Mouse (Mus musculus): ENCODE measurements at regions not wholly inside any gene's neighbourhood (a gene's known extent, or its start where the extent isn't known, plus 50 kb on each side); places are given as distances from the start of the nearest gene placed in this dataset.

DNA sequence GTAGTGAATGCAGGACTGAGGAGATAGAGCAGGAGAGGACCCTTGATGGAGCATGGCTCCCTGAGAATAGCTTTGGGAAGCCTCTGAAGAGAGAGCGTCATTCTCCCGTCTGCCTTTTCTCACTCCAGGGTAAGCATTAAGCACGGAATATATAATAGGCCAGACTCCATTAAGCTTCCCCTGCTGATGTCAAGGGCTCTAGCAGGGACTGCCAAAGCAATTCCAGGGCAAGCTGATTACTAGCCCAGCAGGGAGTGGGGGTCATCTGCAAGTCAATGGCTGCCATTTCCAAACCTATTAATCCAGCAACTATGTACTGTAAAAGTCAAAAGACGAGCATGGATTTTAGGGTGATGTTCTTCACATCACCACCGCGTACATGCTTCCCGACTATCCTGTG lies 111.2 kb upstream of the Arl4c start:
- no peak for DNase-seq

GRCm38 (mm10) chr1:88816376-88816945 lies 114.4 kb upstream of the Arl4c start:
- DNase-seq, result no peak

GRCm38 (mm10) chr1:88825215-88825614 lies 123.2 kb upstream of the Arl4c start:
- DNase-seq, result no peak

DNA sequence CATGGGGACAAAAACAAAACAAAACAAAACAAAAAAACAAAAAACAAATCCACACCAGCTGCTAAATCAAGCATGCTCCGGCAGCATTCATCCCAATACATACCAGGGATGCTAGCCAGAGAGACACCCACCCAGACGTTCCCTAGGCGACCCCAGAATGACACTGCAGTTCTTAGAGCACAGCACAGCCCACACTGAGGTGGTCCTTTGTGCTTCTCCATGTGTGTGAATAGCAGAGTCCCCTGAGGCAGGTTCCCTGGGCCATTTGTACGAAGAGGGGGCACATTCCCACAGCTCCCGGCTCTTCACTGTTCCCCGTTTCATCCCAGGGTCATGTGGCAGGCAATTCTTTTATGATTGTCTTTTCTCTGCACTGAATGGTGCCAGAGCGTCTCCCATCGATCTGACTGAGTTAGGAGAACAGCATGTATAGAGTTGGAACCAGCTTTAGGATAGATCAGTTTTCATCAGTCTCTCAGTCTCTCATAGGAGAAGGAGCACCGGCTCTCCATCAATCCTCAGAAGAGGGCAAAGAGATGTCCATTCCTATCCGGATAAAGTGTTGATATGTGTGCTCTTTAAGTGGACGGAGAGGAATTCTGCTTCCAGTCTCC lies 136.7 kb upstream of the Arl4c start:
- DNase-seq, result no peak

DNA sequence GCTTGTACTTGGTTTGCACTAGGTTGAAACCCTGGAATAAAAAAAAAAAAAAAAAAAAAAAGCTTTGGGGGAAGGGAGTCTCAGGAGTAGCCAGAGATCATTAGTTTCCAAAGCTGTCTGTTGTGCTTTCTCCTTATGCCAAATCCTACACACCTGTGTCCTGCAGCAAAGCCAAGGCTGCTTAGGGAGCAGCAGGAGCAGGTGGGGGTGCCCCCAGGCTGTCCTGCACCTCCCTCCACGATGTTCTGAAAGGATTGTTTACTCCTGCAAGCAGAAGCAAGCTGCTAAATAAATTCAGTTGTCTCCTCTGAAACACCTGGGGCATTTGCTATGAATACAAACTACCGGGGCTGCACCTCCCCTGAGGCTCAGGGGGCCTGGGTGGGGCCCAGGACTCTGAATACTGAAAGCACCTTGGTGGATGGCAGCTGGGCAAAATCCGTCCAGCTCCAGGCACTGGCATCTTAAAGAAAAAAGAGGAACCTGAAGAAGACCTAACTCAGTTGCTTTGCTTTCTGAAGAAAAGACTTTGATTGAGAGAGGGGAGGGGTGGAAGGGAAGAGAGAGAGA lies 137.5 kb upstream of the Arl4c start:
- DNase-seq, result no peak

DNA sequence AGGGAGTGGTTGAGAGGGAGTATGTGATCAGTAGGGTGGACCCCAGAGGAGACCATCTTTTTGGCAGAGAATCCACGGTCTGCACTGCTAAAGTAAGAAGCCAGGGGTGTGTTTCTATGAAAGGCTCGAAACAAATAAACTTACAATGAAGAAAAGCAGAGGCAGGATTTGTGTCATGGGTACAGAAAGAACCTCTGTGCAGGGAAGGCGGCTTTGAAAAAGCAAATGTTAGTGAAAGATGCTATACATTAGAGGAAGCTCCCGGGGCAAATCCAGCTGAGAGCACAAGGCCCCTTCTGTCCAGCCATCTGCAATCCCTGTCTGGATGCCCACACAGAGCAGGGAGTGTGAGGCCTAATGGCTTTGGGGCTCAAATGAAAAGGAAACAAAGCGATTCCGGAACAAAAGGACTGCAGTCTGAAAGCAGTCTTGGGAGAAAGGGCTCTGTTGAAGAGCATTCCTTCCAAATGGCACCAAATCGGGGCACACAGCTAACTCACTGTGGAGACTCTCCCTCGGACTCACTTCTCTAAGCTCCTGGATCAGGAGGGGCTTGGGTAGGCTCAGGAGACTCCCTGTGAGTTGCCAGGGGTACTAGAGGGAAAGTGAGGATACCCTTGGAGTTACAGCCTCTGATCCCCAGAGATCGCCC lies 138.1 kb upstream of the Arl4c start:
- DNase-seq, result no peak

DNA sequence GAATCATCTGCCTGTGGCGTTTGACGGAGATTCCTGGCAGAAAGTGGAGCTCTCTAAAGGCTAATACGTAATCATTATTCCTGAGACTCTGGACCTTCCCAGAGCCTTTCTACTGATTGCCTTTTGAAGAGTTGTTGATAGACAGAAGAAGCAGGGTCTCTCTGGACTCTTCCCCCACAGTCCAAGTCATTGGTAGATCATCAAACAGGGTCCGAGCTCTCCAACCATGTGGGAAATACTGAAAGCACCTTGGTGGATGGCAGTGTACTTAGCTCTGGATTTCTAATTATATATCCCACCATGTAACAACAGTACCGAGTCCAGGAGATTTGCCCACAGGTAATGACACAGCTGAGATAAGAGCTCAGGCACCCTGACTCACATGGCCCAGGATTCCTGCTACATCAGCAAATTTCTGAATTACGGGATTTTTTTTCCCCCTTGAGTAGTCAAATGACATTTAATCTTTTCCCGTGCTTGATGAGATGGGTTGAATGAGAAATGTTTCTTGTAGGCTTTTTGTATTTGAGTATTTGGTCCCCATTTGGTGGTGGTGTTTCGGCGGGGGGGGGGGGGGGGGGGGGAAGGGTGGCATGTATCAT lies 139.1 kb upstream of the Arl4c start:
- DNase-seq, result no peak

DNA sequence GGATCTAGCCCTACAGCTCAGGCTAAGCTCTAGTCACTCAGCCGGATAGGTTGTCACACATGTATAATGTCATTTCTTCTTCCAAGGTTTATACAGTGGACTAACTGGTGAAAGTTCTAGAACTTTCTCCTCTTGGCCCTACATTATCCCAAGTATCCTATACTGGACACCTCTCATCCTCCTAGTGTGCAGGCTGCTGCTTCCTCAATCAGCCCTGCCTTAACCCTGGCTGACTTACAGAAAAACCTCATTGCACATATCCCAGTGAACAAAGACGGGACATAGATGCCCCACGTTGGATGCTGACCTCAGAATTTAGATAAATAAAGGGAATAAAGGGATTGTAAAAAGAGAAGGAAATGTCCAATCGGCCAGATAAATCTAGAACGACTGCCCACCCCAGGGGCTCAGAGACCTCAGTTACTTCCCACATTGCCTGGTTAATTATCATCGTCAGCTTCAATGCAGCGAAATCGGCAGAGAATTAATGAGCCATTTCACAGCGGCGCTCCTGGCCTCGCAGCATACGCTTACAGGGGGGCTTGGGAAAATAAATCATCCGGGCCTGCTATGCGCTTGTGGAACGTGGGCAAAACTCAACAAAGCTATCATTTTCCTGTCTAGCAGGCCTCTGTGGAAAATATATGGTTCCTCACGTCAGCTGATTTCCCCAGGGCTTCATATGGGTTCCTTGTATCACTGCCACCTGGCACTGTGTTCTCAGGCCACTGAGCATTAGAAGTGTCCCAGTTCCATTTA lies 145.5 kb upstream of the Arl4c start:
- DNase-seq, result no peak

DNA sequence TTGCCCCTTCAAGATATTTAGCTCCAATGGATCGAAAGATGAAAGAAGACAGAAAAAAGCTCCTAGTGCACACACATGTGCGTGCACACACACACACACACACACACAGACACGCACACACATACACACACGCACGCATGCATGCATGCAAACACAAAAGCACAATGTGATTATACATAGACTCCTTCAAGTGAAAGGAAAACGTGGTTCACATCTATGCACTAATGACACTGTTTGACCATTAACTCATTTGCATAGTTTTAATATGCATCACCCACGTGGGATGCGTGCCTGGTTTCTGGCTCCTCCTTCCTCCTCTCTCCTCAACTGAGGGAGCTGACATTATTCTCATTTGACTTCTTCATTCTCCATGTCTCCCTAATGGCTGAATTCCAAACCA lies 146.2 kb upstream of the Arl4c start:
- DNase-seq, result no peak

DNA sequence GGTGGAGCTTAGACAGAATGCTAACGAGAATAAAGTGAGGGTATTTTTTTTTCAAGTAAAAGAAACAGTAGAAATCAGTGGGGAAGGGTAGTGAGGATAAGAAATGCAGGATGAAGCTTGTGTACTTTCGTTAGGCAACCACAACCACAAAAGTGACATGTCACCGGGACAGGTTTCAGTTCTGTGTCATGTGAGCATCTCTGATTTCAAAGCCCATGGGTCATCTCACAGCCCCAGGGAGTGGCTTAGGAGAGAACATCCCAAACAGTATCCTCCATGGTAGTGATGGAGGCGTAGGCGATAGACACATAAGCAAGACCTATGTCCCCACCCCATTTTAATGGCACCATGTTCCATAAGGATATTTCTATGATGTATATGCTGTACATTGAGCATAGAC lies 147.4 kb upstream of the Arl4c start:
- DNase-seq, result no peak

DNA sequence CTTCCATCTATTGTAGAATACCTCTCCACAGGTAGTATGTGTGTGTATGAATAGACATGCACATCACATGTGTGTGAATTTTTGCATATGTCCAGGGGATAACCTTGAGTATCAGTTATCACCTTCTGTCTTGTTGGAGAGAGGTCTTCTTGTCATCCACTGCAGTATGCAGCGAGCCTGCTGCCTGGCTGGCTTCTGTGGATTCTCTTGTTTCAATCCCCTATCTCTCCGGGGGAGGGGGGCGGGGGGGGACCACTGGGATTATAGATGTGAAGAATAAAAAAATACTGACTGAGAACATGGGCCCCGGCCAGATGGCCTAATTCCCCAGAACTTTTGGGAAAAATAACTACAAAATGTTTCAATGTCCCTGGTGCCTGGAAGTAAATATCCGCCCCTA lies 149.9 kb upstream of the Arl4c start:
- no peak for DNase-seq

GRCm38 (mm10) chr1:88860871-88861589 lies 159.0 kb upstream of the Arl4c start:
- DNase-seq, result no peak

DNA sequence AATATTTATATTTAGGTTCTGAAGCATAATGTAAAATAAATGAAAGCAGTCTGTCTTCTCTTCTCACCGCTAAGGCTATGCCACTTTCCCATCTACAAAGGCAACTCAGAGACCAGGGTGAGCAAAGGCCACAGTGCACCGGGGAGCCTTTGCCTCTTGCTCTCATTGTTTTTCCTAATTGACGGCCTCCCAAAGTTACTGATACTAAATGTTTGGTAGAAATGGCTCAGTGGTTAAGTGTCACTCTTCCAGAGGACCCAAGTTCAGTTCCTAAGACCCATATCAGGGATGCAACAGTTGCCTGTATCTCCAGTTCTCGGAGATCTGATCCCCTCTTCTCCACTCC lies 159.5 kb upstream of the Arl4c start:
- DNase-seq, result no peak

DNA sequence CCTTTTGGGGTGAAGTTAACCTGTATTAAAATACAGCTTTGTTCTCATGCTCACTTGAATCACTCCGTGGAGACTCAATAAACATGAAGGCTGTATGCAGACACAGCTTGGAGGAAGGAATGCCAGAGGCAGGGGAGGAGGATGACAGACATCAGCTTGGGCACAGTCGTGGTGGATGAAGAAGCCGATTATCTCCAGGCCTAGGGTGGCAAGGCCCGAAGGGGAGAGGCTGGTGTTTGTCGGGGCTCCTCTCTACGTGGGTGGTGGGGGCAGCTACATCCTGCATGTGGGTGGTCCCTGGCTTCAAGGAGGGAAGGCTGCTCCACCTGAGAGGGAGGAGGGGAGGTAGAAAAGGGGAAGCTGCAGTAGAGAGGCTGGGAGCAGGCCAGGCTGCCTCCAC lies 163.4 kb upstream of the Arl4c start:
- DNase-seq, result no peak

GRCm38 (mm10) chr1:88866571-88866970 lies 164.6 kb upstream of the Arl4c start:
- no peak for DNase-seq

DNA sequence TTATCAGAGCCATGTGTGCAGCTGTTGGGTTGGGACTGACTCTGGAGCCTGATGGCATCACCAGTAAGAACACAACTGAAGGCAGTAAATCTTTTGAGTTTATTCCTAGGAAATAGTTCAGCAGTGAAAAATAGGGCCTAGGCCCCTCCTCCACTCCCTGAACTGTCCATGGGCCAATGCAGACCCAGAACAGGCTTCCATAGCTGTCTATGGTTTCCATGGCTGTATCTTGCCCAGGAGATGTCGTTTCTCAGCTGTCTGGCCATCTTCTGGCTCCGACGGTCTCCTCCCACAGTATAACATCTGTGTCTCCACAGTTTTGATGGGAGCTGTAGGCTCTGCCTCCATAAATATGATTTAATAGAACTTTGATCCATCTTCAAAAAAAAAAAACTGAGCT lies 165.1 kb upstream of the Arl4c start:
- DNase-seq, result no peak

- peak; percentile 56 for DNase-seq
Observed at GRCm38 (mm10) chr1:88869885-88870284, 167.9 kb upstream of the Arl4c start.

- peak; percentile 20 for DNase-seq
Observed at GRCm38 (mm10) chr1:88875356-88875755, 173.3 kb upstream of the Arl4c start.

DNA sequence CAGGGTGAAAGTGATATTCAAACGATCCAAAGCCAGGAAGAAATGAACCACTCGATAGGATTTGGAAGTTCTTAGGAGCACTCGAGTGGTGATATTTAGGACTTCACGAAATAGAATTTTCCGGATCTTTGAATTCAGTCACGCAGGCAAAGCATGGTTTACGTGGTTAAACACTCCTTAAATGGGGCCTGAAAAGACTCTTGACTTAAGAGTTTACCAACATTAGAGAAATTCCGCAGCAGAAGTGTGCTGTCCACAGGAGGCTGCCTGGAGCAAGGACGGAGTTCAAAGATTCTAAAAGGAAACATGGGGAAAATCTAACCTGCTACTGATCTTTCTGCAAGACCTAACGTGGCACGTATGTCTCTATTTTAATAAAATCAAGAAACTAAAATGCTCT lies 175.4 kb upstream of the Arl4c start:
- DNase-seq, result no peak

- no peak for DNase-seq
Observed at GRCm38 (mm10) chr1:88878831-88879230, 176.8 kb upstream of the Arl4c start.

DNA sequence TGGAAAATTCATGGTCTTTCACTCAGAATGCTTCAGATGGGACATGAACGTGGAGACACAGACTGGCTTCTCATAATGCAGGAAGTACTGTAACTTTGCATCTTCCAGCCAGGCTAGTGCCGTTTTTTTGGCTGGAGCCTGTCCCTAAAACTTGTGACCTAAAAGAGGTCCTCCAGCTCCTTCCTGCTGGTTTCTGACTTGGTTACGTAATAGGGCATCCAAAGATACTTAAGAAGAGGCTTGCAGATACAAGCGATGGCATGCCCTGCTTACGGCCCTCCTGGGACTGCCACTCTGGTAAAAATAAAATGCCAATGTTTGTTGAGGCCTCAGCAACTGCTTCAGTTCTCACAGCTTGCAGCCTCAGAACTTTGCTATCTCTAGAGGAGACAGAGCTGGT lies 177.3 kb upstream of the Arl4c start:
- DNase-seq, result no peak

- DNase-seq, result no peak
Observed at GRCm38 (mm10) chr1:88891041-88891440, 179.2 kb upstream of the Sh3bp4 start.

- no peak for DNase-seq
Observed at GRCm38 (mm10) chr1:88902426-88902825, 167.8 kb upstream of the Sh3bp4 start.

All from kidney, adult 18-20 months (tissue).